Mouse (Mus musculus) v-Abl transformed pro-B cells (cell line): ENCODE results near the gene Mob4.

Experiments used
- in situ Hi-C, 2 experiments: fragments of 400-800 bp; cut with MboI; formaldehyde crosslinking; loops; one replicate each; pipeline ENCODE4 v1.15.1; 2025; ENCODE audit not compliant: unreplicated experiment in 2 of 2

Gene Mob4

DNA sequence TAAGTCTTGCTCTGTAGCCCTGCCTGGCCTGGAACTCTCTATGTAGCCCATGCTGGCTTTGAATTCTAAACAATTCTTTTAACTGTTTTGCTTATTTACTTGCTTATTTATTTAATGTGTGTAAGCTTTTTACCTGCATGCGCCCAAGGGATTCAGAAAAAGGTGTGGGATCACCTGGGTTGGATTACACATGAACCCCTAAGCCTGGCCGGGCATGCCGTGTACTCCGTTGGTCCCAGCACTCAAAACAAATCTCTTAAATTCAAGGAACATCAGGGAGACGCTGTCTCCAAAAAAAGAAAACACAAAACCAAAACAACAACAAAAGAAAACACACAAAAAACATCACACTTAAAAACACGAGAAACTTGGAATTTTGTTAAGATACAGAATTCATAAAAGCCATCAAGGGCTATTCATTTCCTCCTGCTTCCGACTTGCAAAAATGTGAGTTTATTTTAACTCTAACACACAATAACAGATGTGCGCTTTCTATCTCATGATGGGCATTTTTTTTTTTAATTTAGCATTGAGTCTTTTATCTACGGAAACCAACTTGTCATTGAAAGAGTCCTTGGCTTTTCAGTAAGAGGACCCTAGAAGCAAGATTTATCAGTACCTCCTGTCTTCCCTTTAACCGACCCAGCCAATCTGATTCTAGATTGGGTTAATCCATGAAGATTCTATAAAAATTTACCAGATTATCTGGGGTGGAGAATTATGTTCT is 678 bp upstream of the Mob4 start:
- in situ Hi-C loops, result no loop called here

DNA sequence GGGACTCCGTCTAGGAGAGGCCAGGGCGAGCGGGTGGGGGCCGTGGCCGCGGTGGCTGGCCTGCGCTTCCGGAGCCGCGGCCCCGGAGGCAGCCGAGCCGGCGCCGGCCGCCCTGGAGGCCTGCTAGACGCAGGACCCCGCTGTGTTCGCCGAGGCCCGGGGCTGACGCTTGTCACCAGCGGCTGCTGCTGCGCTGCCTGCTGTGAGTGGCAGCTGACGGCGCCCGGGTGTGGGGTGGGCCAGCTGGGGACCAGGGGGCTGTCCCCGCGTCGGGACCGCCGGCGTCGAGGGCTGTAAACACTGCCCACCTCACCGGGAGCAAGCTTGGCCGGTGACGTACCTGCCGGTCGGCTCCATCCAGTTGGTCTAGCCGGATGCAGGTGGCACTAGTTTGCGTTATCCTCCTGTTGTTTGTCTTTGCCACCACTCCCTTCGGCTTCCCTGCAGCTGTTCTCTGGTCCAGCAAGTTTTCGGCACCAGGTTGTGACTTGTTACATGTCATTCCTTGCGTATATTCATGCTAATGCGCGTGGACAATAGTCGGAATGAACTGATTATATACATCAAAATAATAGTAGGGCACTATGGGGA is 488 bp downstream of the Mob4 start:
- in situ Hi-C loops, result no loop called here

- in situ Hi-C loops, result no loop called here
These were observed 1.3 kb downstream of the Mob4 start for GRCm38 (mm10) chr1:55132308-55132707.

- in situ Hi-C loops, result no loop called here
These were observed 2.1 kb downstream of the Mob4 start for GRCm38 (mm10) chr1:55133173-55133572.

- in situ Hi-C loops, result no loop called here
These were observed 3.3 kb downstream of the Mob4 start for GRCm38 (mm10) chr1:55134301-55134700.

DNA sequence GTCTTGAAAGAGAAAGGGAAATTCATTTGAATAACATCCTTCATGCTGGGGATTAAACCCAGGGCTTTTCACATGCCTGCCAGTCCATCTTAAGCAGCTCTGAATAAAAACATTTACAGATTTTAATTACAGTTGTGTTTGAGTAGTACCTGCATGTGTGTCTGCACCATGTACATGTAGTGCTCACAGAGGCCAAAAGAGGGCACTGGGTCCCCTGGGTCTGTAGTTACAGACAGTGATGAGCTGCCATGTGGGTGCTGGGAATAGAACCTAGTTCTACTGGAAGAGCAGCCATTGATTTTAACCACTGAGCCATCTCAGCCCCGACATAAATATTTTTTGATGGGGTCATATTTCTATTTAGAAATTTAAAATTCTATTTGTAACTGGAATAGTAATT is 4.8 kb downstream of the Mob4 start:
- in situ Hi-C loops, result no loop called here

DNA sequence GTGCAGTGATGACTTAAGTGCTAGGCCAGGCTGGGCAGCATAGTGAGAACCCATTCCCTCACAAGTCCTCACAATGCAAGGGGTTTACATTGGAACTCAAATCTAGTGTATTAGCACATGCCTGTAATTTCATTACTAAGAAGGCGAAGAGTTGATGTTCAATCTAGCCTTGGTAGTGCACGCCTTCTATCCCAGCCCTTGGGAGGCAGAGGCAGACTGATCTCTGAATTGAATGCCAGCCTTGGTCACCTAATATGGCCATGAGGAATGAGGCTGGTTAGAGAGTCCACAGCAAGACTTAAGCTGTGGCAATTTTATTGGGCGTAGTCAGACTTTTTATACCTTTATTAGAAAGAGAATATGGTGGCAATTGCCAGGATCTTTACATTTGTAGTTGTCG is 13.3 kb downstream of the Mob4 start:
- in situ Hi-C loops, result loop anchor here (5.0 kb wide), 2 partner anchors 57 to 147 kb away; partner anchors contain the start of genes Hspd1 (in 2 of the 2) and Hspe1 (in 2 of the 2)

- in situ Hi-C loops, result loop anchor here in 1 of 2 experiments (5.0 kb wide), 1 partner anchor 128 kb away; no protein-coding TSS in a partner anchor
These were observed 14.5 kb downstream of the Mob4 start for GRCm38 (mm10) chr1:55145556-55145955.

DNA sequence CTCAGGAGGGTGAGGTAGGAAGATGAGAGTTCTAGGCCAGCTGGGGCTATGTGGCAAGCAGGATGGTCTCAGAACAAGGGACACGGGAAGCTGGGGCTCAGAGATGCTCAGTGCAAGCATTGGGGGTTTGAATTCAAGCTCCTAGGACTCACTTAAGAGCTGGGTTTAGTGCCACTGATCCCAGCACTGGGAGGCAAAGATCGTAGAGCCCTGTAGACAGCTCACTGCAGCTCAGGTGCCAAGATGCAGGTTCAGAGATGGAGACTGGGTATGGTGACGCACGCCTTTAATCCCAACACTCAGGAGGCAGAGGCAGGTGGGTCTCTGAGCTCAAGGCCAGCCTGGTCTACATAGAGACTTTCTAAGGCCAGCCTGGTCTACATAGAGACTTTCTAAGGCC is 26.3 kb downstream of the Mob4 start:
- in situ Hi-C loops, result loop anchor here in 1 of 2 experiments (25.0 kb wide), 1 partner anchor 495 kb away; no protein-coding TSS in a partner anchor

DNA sequence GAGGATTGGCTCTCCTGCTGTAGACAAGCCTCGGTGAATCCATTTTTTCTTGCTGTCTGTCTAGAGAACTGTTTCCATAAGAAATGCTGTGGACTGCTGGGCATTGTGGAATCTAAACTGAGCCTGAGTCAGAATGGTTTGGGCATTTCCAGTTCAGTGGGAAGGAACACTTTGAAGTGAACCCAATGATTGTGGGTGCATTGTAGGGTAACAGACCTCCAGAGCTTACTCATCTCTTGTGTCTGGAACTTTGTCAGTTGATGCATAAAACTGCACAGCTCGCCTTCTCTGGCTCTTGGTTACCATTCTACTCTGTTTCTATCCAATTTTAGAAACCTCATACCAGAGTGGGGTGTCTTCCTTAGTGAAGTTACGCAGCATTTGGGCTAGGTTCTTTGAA is 27.2 kb downstream of the Mob4 start:
- in situ Hi-C loops, result loop anchor here in 1 of 2 experiments (25.0 kb wide), 1 partner anchor 496 kb away; no protein-coding TSS in a partner anchor

GRCm38 (mm10) chr1:55158821-55159220 is 27.8 kb downstream of the Mob4 start:
- in situ Hi-C loops, result loop anchor here in 1 of 2 experiments (25.0 kb wide), 1 partner anchor 497 kb away; no protein-coding TSS in a partner anchor

DNA sequence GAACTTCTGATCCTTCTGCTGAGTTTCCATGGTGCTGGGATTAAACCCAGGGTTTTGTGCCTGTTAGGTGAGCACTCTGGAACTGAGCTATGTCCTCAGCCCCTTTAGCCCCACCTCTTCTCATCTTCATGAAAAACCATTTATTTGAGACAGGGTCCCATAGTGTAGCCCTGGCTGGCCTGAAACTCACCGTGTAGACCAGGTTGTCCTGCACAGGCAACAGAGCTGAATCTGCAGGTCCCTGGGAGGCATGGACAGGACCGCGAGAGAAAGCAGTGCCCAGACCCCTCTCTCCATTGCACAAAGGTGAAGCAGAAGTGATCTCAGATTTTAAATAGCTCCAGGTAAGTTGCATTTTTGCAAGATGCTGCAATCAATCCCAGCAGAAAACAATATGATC is 29.2 kb downstream of the Mob4 start:
- in situ Hi-C loops, result loop anchor here (10.0 to 25.0 kb wide), 2 partner anchors 498 to 505 kb away; no protein-coding TSS in a partner anchor

GRCm38 (mm10) chr1:55160831-55161638 is 30.0 kb downstream of the Mob4 start:
- in situ Hi-C loops, result loop anchor here (10.0 to 25.0 kb wide), 2 partner anchors 499 to 506 kb away; no protein-coding TSS in a partner anchor

DNA sequence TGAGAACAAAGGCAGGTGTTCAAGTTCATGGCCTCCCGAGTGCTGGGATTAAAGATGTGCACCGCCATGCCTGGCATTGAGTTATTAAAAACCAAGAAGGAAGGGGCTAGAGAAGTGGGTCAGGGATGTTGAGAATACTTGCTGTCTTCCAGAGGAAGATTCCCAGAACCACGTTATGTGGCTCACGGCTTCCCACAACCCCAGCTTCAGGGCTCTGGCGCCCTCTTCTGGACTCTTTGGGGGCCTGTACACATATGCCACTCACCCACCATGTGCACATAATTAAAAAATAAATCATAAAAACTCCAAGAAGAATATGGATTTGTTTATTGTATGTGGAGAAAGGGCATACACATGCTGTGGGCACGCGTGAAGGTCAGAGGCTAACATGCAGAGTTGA is 30.9 kb downstream of the Mob4 start:
- in situ Hi-C loops, result loop anchor here (10.0 to 25.0 kb wide), 2 partner anchors 500 to 507 kb away; no protein-coding TSS in a partner anchor

- in situ Hi-C loops, result loop anchor here (10.0 to 25.0 kb wide), 2 partner anchors 500 to 508 kb away; no protein-coding TSS in a partner anchor
These were observed 31.8 kb downstream of the Mob4 start for GRCm38 (mm10) chr1:55162781-55163180.

- in situ Hi-C loops, result loop anchor here (10.0 to 25.0 kb wide), 2 partner anchors 502 to 509 kb away; no protein-coding TSS in a partner anchor
These were observed 33.0 kb downstream of the Mob4 start for GRCm38 (mm10) chr1:55164005-55164404.

GRCm38 (mm10) chr1:55167560-55167959 is 36.5 kb downstream of the Mob4 start:
- in situ Hi-C loops, result loop anchor here (10.0 to 25.0 kb wide), 2 partner anchors 505 to 513 kb away; no protein-coding TSS in a partner anchor

GRCm38 (mm10) chr1:55168591-55168990 is 37.6 kb downstream of the Mob4 start:
- in situ Hi-C loops, result loop anchor here (10.0 to 25.0 kb wide), 2 partner anchors 506 to 514 kb away; no protein-coding TSS in a partner anchor

GRCm38 (mm10) chr1:55171361-55172325 is 40.6 kb downstream of the Mob4 start:
- in situ Hi-C loops, result loop anchor here in 1 of 2 experiments (25.0 kb wide), 1 partner anchor 509 kb away; no protein-coding TSS in a partner anchor
